Mouse (Mus musculus) Muller cell, postnatal 12 days (primary cell): ENCODE measurements around the gene Nsun5.
"Not testable (repeated sequence)": the region's sequence is repeated elsewhere in the genome, so short reads cannot be mapped to it uniquely, and the experiment has no call there.

Experiments
- DNase-seq: peaks from one replicate; pipeline ENCODE4 v3.0.0-alpha.2; 2015; ENCODE audit errors: inconsistent ontology term

The Nsun5 gene

DNA sequence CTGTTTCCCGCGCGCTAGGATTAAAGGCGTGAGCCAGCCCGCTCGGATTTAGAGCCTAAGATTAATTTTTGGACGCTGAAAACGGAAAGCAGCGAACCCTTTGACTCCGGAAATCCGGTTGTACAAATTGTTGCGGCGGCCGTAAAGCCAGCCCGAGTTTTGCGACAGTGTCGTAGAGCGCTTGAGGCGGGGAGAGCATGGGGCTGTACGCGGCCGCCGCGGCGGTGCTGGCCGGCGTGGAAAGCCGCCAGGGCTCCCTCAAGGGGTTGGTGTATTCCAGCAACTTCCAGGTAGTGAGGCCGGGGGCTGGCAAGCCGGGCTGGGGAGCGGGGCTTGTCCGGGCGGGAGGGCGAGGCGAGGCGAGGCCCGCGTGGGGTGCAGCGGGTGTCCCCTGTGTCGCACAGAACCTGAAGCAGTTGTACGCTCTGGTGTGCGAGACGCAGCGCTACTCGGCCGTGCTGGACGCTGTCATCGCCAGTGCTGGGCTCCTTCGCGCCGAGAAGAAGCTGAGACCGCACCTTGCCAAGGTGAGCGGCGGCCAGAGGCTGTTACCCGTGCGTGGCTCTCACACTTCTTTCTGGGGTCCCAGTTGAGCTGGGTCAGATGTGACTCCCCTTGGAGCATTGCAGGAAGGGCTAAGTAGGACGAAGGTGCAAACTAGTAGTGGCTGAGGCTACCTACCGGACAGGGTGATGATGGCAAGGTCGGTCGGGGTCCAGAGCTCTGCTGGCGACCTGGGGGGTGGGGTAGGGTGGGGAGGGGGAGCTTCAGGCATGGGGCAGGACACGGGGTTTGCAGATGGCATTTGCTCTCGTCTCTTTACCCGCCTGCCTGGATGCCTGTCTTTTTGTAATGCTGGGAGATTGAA is at the start of gene Nsun5:
Nsun5 (plus strand) TSS at position 167 of the 868 bp plus-strand sequence.
- peak; percentile 90 for DNase-seq

DNA sequence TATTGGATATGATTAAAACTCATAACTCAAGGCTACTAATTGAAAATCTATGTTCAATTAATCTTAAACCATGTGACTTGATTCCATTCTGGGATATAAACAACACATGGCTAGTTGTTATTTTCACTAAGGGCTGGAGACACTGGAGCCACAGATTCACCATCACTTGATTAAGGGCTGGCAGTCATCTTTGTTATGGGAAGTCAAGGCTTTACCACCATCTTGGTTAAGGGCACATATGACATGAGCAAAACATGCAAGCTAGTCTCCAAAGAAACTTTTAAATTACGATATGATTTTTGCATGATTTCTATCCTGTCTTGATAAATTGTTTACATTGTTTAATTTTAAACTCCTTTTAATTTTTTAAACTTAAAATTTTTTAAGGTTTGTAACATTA is 47.6 kb upstream of the Nsun5 start:
- DNase-seq: no peak

DNA sequence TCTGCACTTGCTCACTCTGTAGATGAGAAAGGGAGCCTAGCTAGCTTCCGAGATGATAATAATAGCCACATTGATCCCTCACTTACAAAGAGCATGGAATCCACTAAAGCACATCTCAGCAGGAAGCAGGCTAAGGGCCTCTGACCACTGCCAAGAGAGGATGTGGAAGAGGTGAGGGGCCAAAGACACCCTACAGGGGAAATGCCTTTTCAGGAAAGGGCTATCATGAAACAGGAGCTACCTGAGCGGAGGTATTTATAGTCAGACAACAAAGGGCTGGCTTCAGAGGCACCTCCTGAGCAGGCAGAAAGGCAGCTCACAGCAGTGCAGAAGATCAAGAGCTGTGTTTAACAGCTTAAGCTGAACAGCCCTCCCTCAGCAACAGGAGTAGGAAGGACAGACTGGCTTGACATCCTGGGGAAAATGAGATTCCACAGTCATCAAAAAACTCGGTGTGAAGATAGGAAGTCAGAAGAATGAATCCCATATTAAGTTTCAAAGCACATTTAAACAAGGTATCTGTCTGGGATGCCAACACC is 43.6 kb upstream of the Nsun5 start:
- no peak for DNase-seq

DNA sequence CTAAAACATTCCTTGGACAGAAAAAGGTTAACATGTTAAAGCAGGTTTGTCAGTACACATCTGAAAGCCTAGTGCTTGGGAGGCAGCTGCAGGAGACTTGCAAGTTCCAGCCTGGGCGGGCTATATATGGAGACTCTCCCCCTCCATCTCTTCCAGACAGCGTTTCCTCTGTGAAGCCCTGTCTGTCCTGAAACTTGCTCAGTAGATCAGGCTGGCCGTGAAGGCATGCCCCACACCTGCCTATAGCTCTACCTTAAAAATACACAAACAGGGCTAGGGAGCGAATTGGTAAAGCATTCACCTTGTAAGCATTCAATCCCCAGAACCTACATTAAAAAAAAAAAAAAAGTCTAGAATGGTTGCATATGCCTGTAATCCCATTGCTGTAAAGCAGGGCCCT is 40.3 kb upstream of the Nsun5 start:
- DNase-seq: no peak

DNA sequence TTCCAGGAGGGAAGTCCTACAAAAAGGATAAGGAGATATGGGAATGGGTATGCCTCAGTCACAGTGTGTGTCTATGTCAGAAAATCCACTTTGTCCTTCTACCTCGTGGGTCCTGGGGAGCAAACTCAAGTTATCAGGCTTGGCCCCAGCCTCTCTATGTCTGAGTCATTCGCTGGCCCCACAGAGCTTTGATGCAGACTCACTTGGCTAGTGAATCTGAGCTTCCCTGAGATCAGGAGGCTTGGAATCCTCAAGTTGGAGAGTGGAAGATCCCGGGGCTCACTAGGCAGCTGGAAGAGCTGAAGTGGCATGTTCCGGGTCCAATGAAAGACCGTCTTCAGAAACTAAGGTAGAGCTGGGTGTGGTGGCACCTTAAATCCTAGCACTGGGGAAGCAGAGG is 39.6 kb upstream of the Nsun5 start:
- no peak for DNase-seq

DNA sequence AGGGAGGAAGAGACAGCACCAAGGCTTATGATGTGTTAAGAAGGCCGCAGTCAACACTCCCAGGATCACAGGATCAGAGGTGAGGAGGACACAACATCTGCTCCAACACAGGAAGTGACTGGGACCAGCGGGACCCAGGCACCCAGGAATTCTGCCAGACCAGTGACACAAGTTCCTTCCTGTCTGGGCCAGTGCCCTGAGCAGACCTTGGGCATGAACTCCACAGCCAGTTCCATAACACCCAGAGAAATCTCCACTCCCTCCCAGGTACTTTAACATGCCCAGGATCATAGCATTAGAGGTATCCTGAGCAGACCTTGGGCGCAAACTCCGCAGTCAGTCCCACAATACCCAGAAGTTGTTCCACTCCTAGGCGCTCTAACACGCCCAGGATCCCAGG is 38.6 kb upstream of the Nsun5 start:
- no peak for DNase-seq

DNA sequence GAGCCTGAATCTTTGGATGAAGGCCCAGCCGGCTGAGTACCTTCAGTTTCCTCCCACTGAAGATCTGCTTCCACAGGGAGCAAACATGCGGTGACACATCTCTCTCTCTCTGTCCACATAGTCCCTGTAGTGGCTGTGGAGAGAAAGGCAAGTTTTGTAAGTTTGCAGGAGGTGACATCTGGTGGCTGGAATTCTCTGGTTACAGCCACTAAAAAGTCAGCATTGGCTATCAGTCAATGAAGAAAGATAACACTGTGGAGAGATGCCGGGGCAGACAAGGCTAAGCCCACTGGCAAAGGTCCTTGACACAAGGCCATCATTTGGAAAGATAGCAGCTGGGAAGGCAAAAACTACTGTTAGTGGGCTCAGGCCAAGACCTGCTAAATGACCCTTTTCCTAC is 32.2 kb upstream of the Nsun5 start:
- DNase-seq: peak; percentile 7

DNA sequence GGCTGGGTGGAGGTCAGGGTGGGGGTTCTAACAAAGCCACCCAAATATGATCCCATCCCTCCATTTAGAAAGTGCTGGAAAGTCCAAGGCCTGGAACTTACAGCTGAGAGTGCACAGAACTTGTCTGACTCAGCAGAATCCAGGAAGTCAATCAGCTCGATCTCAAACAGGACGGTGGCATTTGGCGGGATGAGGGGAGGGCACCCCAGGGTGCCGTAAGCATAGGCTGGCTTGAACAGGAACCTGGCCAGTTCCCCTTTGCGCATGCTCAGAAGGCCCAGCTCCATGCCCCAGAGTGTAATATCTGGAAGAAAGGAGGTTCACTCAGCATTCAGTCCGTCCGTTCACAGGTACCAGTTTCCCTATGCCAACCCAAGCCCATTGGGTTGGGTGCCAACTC is 23.8 kb upstream of the Nsun5 start:
- no peak for DNase-seq

DNA sequence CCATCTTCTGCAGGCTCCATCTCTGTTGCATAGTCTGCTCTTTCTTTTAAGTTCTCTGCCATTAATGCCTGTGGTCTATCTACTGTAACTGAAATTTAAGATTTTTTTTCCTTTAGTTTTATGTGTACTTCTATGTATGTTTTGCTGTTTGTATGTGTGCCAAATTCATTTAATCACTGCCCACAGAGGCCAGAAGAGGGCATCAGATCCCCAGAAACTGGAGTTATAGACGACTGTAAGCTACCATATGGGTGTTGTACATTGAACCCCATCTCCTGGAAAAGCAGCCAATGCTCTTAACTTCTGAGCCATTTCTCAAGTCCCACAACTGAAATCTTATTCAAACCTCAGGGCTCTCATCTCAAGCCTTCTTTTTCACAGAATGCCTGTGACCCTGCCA is 23.3 kb upstream of the Nsun5 start:
- no peak for DNase-seq

DNA sequence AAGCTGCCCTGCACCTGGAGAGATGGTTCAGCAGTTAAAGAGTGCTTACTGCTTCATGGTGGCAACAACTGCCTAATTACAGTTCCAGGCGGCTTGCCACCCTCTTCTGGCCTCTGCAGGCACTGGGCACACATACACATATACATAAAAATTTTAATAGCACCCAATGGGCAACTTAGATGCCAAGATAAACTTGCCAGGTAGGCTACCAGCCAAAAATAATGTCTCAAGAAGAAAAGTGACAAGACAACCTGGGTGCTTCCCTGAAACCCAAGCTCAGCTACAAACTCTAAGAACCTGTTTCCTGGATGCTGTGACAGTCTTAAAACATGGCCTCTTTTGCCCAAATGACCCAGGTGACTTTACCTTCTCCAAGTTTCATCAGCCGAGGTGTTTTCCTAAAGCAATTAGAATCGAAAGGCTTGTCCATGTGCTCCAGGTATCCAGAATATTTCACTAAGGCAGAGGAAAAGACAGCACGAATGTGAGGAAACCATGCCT is 22.2 kb upstream of the Nsun5 start:
- DNase-seq: no peak

DNA sequence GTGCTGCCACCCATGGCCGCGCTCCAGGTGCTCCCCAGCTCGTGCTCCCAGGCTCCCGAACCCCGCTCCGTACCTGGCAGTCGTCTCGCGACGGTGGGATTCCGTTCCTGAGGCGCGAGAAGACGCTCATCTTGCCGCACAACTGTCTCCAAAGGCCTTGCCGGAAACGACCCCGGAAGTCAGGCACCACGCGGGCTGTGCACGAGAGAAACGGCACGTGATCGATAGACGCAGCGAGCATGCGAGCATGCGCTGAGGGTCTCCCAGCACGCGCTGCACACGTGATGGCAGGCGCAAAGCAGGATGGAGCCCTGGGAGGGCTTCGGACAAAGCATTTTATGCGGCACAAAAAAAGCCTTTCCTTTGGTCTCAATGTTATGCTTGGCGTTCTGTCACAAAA is 19.9 kb upstream of the Nsun5 start, which contains the start of gene Fkbp6:
Fkbp6 (minus strand) TSS at position 183 of the 400 bp plus-strand sequence.
- DNase-seq: no peak

DNA sequence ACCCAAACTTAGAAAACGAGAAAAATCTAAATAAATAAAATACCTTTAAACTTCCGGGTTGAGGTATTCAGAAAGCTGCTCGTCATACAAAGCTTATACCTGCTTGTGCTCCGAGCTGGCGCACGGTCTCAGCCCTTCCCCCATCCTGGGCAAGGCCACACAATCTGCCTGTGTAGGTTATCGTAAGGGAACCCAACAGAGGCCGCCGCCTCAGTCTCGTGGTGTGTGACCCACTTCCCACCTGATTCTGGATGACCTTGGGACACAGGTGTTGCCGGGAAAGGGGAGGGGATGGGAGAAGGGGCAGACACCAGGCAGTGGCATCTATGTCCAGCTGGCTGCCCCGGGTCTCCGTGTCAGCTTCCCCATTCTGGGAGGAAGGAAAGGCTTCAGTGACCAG is 18.1 kb upstream of the Nsun5 start:
- DNase-seq: no peak

DNA sequence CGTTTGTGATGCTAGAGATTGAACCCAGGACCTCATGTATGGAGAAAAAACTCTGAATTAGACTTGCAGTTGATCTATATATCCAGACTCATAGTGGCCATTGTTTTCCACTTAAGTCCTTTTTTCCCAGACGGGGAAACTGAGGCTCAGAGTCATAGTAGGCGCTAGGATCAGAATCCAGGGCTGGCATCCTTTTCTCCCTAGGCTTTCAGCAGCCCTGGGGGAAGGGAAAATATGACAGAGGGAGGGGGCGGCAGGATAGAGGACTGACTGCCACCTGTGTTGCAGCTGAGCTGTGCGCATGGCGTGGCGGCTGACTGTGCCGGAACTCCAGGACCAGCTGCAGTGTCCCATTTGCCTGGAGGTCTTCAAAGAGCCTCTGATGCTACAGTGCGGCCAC is 16.8 kb upstream of the Nsun5 start, which contains the start of gene Trim50:
Trim50 (plus strand) TSS at position 301 of the 400 bp plus-strand sequence.
- DNase-seq: no peak

DNA sequence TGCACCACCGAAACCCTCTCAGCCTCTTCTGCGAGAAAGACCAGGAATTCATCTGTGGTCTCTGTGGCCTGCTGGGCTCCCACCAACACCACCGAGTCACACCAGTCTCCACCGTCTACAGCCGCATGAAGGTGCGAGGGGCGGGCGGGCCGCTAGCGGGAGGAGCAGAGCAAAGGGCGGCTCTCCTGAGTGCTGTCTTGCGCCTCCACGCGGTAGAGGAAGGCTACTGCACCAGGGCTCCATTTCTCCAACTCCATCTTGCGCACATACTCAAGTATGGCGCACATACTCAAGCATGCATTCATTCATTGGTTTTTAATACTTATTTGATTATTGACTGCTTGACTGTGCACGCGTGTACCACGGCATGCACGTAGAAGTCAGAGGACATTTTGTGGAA is 16.2 kb upstream of the Nsun5 start:
- no peak for DNase-seq

DNA sequence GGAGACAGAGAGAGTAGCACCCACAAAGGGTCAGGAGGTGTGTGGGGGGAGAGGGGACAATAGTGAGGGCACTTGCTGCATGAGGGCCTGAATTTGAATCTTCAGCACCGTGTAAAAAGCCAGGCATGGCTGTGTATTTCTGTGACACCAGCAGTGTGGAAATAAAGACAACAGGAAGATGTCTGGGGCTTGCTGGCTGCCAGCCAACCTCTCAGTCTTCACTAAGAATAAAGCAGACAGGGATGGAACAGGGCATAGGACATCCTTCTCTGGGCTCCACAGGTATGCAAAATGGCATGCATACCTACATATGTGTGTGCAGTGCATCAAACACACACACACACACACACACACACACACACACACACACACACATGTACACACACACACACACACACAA is 13.7 kb upstream of the Nsun5 start:
- no peak for DNase-seq

DNA sequence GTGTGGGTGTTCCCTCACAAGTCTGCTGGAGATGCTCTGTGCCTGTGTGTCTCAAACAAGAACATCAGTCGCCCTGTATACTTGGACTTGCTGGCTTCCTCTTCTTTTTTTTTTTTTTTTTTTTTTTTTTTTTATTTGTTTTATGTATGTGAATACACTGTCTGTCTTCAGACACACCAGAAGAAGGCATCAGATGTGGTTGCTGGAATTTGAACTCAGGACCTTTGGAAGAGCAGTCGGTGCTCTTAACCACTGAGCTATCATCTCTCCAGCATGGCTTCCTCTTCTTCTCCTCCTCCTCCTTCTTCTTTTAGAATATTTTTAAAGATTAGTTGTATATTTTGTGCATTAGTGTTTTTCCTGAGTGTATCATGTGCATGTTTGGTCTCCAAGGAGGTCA is 12.2 kb upstream of the Nsun5 start:
- DNase-seq: no peak

DNA sequence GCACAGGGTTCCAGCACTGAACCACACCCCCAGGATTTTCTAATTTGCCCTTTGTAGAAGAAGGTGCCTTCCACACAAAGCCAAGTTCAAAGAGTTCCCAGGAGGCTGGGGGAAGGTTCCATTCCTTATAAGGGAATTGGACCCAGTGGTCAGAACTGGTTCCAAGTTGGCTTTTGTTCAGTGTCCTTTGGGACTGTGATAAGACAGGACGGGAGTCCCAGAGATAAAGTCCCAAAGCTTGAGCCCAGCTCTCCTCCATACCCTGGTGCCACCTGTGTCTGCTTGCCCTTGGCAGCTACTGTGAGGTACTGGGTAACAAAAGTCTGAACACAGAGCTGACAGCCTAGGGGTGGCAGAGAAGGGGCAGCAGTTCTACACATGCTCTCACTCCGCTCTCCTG is 10.0 kb upstream of the Nsun5 start:
- DNase-seq: no peak

DNA sequence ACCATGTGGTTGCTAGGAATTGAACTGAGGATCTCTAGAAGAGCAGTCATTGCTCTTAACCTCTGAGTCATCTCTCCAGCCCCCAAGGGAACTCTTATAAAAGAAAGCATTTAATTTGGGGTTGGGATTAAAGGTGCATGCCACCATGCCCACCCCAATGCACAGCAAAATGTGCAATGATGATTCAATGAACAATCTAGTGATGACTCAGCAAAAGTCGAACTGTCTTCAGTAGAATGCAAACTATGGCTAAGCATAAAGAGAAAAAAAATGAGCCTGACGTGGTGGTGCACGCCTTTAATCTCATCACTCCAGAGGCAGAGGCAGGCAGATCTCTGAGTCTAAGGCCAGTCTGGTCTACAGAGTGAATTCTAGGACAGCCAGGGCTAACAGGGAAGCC is 7.2 kb upstream of the Nsun5 start:
- no peak for DNase-seq

DNA sequence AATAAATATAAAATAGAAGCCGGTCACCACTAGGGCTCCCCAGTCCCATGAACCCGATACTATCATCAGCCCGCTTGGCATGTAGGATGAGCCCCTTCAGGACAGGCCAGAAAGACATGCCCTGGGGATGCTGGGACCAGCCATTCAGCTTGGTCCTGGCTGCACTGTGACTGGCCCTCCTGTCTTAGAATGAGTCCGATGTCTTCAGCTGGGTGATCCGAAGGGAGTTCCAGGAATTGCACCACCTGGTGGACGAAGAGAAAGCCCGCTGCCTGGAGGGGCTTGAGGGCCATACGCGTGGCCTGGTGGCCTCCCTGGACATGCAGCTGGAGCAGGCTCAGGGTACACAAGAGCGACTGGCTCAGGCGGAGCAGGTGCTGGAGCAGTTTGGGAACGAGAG is 6.2 kb upstream of the Nsun5 start:
- peak; percentile 40 for DNase-seq

DNA sequence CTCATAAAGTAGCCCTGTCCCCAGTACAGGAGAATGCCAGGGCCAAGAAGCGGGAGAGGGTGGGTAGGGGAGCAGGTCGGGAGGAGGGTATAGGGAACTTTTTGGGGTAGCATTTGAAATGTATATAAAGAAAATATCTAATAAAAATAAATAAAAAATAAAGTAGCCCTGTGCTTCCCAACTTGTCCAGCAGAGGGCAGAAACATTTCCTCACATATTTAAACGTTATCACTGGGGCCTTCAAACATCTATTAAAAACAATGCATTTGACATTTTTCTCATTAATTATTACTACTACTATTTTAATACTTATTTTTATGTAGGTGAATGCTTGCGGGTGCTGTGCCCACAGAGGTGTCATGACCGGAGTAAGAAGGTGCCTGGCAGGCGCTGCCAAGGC is 1.9 kb upstream of the Nsun5 start:
- no peak for DNase-seq

DNA sequence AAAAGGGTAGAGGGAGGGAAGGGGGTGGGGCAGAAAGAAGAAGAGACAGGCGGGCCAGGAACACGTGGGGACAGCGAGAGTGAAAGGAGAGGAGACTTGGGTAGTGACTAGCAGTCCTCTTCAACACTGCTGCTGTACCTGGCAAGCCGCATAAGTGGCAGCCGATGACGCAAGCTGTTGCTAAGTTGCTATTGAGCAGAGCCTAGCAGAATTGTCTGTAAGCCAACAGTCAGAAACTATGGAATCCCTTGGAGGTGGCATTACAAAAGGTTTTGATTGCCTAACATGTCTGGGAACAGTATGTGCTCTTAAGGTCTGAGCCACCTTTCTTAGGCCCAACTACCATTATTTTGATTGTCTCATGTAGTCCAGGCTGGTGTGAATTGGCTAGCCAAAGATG is 1.4 kb upstream of the Nsun5 start:
- no peak for DNase-seq

DNA sequence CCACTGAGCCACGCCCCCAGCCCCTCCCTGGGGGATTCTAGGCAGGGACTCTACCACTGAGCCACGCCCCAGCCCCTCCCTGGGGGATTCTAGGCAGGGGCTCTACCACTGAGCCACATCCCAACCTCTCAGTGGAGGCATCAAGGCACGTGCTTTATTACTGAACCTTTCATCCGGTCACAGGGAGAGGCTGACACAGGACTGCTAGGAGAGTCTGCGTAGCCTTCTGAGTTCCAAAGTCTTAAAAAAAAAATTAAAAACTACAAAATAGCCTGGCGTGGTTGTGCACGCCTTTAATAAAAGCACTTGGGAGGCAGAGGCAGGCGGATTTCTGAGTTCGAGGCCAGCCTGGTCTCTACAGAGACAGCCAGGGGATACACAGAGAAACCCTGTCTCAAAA is 557 bp upstream of the Nsun5 start:
- DNase-seq: not testable (repeated sequence)

DNA sequence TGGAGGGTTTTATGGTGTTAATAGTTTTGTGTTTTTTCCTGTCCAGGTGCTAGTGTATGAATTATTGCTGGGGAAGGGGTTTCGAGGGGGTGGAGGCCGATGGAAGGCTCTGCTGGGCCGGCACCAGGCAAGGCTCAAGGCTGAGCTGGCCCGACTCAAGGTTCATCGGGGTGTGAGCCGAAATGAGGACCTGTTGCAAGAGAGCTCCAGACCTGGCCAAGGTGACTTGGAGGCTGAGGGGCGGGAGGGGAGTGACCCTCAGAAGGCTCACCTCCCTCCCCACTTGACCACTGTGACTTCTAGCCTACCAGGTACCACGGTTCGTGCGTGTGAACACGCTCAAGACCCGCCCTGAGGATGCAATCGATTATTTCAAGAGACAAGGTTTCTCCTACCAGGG is 1.4 kb downstream of the Nsun5 start:
- no peak for DNase-seq
